Mouse (Mus musculus): ENCODE measurements around the gene Nudt19.

- TF ChIP-seq CTCF (IDR thresholded peaks at IDR 0.05; ENCODE audit: low read depth) (no peak), EP300 (IDR thresholded peaks at IDR 0.05; ENCODE audit: low read depth) (no peak)
Observed at GRCm38 (mm10) chr7:35599492-35599891, 43.4 kb upstream of the Nudt19 start.
